Mouse (Mus musculus) MEL-GATA-1-ER (cell line): Measurements from ENCODE around the gene Crls1.

ENCODE experiments used
- DNase-seq: peaks from one replicate; pipeline ENCODE4 v3.0.0-alpha.2; 2012; ENCODE audit warnings: low read depth; ENCODE audit errors: extremely low read depth

The Crls1 gene

DNA sequence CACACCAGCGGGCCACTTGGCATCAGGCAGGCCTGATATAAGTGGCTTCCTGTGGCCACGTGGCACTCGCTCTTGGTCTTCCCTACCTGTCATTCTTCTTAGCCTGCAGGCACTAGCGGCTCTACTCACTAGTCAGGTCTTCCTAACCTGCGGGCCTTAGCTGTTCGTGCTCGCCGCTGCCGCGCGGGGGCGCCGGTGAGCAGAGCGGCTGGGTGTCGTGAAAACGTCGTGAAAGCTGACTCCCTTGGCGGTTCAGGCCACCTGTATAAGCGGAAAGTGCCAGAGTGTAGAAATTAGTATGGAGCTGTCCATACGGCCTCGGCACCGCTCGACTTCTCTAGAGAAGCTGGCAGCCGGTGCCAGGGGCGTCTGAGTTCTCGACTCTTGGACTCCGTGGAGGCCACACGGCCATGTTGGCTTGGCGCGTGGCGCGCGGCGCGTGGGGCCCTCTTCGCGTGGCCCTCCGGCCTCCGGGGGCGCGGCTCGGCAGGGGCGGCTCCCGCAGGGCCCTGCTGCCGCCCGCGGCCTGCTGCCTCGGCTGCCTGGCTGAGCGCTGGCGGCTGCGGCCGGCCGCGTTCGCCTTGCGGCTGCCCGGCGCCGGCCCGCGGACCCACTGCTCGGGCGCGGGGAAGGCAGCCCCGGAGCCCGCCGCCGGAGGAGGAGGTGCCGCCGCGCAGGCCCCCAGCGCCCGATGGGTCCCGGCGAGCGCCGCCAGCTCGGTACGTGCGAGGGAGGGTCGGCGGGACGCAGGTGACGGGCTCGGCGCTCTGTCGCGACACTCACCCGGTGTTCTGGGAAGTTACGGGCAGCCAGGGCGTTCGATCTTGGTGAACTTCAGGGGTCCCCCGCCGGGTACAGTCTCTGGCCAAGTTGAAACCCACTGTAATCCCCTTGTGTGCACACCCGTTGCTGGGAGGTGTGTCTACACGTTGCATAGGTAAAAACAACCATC, at the start of gene Crls1:
Gene Crls1 (plus strand): TSS at position 260 of the 952 bp plus-strand sequence.
- DNase-seq = peak; percentile 91

DNA sequence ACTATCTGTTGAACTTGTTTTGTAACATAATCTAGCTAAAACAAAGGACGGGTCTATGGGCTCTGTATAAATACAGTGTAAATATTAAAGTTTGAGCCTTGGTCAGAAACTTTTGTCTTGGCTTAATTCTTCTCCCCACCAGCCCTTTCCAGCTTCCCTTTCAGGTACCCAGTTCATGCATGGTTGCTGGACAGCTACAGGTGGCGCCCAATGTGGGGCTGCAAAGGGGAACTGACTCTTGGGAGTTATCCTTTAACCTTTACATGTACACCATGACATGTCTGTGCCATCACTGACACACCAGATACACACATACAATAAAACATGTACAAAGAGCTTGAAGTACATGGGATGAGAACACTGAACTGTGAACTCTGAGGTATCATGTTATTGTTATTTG, 43.5 kb upstream of the Crls1 start:
- no peak for DNase-seq

DNA sequence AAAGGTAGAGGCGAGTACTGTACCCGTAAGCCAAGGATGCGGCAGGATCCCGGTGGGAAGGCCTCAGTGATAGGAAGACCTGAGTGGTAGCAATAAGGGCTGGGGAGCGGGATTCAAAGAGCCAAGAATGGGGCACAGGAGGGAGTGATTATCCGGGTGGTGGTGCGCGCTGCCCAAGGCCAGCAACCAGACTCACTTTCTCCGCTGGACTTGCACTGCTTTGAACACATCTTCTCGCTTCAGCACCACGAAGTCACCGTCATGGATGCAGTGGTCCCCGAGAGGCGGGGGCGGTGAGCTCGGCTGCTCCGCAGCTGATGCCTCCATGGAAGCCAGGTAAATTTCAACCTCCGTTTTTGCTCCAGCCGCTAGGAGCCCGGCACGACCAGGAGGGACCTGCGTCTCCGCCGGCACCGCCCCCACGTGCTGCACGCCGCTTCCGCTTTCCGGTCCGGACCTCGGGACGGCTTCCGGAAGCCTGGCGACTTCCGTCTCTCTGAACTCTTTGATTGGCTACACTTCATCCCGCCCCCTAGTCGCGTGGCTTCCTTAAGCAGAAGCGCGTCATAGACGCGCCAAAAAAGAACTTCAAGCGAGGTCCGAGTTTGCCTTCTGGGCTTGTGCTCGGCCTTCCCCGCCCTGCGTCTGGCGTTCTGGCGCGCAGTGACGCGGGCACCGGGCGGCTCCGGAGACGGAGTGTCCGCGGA, 30.7 kb upstream of the Crls1 start, which contains the start of the genes Trmt6 and Mcm8:
Gene Trmt6 (minus strand): TSS at position 448 of the 707 bp plus-strand sequence.
Gene Mcm8 (plus strand): TSS at position 534 of the 707 bp plus-strand sequence.
- peak; percentile 99 for DNase-seq

DNA sequence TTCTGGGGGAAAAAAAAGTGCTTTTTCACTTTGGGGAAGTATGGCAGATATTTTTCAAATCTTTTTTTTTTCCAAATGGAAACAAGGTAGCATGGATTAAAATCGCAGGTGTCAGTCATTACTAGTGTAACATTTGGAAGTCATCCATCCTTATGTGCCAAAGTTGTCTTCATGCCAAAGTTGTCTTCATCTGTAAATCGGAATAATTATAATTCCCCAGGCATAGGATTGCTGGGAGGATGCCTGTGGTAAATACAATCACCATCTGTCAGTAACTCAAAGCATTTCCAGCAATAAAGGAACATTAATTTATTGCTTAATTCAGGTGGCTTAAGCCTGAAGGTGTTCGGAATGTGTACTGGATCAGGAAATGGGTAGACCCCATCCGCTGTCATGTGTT, 5.4 kb upstream of the Crls1 start:
- DNase-seq = no peak

DNA sequence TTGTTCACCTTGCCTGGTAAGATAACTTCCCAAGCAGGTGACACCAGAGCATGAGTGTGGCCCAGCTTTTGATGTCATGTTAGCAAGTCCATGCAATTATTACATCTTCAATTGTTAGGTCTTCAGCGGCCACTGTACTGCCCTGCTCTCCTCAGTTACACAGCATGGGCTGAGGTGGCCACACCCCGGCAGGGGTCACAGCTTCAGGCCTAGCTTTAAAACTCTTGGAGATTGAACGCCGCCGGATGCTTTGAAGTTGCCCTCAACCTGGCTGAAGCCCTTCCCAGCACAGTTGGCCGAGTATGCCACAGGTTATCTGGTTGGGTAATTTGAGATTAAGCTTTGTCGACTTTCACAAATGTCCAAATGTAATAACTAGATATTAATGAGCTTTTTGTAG, 1.1 kb downstream of the Crls1 start:
- peak; percentile 11 for DNase-seq

DNA sequence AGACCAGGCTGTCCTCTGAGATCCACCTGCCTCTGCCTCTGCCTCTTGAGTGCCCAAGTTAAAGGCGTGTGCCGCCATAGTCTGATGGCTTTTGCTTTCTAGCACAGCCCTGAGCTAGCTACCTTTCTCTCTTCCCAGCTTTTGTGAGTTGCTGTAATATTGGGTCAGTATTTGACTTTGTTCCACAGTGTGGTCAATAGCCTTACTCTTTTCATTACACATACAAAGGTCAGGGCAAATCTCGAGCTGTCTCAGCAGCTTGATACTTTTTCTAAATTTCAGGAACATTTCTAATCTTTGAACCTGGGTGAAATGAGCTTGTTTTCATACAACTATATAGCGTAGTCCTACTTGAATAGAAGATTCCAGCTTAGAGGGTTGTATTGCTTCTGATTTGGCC, 1.9 kb downstream of the Crls1 start:
- DNase-seq = no peak

DNA sequence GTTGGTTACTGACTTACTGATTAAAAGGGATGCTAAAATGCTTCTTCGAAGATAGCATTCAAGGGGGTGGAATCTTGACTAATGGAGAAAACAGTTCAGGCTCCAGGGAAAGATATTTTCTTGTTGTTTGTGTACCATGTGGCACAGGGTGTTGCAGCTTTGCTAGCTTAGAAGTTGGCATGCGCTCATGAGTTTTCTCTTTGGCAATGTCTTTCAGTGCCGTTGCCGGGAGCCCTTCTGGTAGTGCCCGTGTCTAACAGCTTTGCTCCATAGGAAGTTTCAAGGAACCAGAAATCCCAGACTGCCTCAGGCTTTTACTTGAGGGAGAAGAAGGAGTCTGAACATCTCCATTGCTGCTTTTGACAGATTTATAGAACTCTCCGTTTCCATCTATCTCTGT, 2.7 kb downstream of the Crls1 start:
- DNase-seq = no peak

DNA sequence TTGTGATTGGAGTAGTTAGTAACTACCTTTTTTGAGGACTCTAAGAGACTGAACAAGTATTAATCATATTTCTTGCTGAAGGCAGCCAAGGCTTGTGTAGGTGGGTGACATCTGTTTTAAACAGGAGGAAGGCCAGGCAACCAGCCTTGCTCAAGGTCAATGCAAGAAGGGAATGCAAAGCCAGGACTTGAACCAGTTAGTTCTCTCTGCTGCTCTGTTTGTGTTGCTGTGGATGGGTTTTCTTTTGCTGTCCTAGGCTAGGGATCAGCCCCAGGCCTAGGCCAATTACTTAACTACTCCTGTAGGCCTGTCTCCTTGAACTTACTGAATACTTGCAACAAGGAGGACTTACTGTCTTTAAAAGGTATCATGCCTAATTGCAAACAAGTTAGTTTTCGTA, 6.6 kb downstream of the Crls1 start:
- no peak for DNase-seq

DNA sequence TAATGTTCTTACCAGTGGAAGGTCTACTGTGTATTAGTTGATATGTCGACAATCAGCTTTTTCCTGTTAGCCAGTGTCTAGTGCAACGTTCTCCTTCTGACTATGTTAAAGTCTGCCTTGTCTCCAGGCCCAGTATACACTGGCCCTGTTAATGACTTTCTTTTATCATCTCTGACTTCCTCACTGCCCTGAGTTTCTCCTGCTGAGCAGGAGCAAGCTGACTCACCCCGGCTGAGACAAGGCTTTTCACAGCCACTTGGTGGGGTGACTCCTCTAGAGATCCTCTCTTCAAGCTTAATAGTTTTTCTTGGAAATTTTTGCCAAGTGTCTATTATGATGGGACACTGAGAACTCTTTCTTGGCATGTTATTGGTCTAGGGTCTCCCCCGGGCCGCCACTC, 9.9 kb downstream of the Crls1 start:
- DNase-seq = peak; percentile 31

DNA sequence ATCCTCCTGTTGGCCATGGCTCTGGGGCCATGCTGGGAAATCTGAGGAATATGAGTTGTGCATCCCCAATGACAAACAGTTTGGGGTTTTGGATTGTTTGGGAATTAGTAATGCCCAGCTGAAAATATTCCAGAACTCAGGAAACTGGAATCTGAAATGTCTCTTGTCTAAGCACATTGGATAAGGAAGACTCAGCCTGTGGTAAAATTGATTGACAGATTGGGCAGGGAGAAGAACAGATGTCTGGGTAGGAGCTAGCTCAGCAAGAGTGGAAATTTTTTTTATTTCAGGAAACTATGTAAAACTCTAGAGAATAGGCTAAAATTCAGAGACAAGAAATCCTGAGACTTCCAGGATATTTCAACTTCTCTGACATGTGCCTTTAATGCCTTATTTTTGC, 14.0 kb downstream of the Crls1 start:
- DNase-seq = no peak

DNA sequence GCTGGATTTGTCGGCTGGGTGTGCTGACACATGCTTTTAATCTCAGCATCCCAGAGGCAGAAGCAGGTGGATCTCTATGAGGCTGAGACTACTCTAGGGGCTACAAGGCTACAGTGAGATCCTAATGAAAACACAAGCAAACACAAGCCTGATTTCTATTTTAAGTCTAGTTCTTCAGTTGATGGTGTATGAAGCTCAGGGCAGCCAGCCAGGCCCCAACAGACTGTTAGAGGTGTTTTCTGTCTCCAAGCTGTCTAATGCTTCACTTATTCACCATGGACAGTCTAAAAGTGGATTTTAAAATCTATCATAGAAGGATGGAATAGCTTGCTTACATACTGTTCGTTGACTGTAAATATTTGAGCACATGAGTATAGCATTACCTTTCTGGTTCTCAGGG, 15.0 kb downstream of the Crls1 start:
- no peak for DNase-seq

DNA sequence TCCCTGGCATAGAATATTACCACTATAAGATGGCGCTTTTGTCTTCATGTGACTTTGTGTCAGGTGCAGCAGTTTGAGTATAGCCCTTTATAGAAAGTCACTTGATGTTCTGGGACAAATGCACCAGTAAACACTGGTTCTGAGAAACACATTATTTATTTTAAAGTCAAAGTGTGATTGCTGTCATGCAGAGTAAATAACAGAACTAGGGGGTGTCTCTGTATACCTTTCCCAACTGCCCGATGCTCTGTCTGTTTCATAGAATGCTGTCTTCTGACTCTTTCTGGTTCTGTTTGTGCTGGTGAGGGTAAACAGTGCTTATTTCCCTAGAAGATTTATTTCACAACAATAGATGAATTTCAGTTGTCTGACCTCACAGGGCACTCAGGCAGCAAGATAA, 16.9 kb downstream of the Crls1 start:
- DNase-seq = no peak

DNA sequence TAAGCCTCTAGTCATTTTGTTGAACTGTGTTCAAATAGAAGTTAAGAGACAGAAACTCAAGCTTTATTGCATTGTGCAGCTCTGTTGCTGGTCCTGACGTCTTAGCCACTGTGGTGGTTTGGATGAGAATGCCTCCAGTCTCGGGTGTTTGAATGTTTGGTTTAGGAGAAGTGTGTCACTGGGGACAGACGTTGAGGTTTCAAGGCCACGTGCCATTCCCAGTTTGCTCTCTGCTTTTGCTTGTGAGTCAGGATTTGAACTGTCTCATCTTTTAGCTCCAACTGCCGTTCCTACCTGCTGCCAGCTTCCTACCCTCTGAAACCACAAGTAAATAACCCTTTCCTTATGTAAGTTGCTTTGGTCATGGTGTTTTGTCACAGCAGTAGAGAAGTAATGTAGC, 21.1 kb downstream of the Crls1 start:
- DNase-seq = no peak

DNA sequence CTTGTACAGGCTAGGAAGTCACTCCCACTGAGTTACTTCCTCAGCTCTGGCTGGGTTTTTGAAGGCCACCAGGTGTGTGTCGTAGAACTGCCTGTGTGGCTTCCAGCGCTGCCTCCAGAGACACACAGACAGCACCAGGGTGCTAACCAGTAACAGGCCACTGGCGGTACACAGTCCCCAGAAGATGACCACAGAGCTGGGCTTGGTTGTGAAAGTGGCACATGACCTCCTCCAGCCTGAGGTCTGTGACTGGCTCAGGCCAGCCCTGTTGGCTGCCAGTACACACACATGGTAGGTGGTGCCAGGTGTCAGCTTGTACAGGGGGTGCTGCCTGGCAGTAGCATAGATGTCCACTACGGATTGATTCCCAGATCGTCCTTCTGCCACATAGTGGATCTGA, 23.2 kb downstream of the Crls1 start:
- no peak for DNase-seq

DNA sequence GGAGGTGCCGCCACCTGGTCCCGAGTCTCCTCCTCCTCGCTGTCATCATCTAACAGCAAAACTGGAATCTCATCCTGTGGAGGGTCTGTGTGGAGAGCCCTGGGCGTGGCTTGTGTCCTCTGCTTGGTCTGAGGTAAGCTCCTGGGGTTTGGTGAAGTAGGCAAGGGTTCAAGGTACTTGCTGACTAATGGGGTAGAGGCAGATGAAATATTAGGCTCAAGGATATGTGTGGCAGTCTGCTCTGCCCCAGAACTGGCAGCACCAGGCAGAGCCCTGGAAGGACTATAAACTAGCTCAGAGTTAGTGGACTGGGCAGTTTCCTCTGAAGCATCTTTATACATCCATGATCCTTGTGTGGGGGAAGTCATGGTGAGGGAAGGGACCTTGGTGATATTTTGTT, 23.8 kb downstream of the Crls1 start:
- DNase-seq = no peak

DNA sequence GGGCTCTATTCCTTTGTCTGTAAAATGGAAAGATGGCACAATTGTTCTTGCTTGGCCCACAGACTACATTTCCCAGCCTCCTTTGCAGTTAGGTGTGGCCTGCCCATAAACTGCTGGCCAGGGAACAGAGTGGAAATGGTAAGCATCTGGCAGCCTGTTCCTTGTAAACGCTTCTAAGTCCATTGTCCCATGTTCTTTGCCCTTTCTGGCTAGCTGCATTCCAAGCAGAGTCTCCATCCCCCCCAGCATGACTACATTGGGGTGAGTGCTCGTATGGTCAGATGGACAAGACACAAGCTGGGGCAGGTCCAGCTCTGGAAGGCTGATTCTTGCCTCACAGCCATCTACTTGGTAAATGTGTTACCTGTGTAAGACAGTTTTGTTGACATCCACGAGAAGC, 25.2 kb downstream of the Crls1 start:
- no peak for DNase-seq

DNA sequence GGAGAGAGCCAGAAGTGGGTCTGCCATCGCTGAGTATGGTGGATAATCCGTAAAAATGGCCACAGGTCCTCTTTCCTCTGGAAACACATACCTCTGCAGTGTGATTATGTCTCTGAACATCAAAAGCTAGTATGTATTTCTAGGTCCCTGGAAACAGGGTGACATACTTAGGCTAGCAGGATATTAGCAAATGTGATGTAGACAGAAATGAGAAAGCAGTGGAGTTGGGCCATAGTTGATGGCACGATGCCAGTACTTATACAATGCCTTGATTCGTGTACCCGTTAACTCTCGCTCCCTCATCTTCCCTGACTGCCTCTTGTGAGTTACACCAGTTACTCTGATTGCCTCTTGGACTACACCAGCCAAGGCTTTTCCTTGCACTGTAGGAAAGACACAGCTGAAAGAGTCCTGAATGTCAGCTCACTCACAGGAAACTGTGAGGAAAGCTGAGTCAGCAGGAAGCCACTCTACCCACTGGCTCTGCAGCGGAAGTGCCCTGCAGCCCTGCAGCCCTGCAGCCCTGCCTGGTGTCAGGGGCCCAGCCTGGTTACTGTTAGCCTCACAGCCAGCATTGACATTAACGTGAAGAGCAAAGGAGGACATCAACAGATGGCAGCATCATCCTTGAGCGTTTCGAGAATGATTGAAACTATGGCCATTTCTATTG, 27.3 kb downstream of the Crls1 start:
- DNase-seq = no peak

DNA sequence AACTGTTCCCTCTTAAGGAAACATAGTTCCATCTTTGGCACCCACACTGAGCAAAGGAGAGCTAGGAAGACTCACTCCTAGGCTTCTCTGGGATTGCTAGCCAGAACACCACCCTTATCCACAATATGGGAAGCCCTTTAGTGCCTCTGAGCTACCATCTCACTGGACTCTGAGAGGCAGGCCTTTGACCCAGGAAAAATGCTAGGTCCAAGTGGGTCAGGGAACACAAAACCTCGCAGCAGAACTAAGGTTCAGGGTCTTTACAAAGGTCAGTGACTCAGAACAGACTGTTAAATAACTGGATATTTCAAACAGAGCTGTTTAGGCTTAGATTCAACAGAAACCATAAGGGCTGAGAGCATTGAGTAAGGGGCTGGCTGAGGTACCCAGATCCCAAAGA, 30.5 kb downstream of the Crls1 start:
- no peak for DNase-seq

DNA sequence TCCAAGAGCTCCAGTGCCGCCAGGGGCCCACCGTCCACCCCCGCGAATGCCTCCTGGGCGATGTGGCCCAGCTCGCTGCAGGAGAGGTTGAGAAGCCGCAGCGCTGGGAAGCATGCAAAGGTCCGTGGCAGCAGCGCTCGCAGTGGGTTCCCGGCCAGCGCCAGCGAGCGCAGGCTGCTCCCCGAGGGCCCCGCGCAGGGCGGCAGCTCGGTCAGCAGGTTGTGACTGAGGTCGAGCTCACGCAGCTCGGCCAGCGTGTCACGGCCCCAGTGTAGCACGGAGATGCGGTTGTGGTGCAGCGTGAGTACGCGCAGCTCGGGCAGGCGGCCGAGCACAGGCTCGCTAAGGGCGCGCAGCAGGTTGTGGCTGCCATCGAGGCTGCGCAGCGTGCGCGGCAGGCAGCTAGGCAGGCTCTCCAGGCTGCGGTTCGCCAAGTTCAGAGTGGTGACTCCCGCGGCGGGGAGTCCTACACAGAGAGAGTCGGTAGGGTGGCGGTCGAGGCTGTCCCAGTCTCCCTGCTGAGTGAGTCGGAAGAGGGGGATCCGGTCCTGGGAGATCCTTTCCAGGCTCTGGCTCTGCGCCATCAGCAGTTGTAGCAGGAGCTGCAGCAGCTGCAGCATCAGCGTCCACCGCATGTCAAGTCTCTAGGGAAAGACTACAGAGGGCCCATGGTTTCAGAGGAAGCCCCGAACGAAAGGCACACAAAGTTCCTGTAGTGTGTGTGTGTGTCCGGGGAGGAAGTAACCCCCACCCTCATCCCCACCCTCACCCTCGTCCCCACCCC, 33.0 kb downstream of the Crls1 start:
- DNase-seq = no peak

DNA sequence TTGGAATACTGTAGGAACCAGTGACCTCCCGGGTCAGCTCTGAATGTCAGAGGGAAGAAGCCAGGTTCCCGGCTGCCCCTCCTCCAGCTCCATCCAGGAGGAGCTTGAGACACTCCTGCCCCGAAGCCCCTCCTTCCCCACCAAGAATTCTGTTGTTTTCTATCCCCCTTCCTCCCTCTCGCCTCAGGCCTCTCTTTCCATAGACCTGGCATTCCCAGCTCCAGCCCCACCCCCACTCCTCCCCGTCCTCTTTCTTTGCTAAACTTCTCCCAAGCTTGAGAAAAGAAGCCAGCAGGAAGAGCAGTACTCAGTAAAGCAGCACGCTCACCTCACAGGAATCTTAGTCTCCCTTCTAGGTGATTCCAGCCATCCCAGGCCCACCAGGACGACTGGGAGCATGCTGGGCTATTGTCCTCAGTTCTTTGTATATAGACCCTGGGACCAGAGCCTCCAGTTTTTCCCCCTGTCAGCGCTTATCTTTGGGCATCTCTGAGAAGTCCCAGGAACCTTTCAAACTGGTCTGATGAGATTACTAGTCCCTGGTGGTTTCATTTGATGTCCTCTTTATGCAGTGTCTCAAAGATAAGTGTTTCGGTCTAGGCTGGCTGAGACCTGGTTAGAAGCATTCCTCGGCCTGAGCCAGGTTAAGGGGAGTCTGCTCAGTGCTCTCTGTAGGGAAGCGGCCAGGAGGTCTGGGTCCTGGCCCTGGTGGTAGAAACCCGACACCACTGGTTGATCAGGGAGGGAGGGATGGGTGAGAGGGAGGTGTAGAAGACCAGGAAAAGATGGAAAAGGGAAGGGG, 34.6 kb downstream of the Crls1 start, which contains the start of gene Lrrn4:
Gene Lrrn4 (minus strand): TSS at position 48 of the 802 bp plus-strand sequence.
- DNase-seq = no peak
